Mouse (Mus musculus) embryonic facial prominence, embryonic 15.5 days (tissue): ENCODE measurements around the gene Gsg1l. TPM values are rescaled to one million over a fixed set of nuclear protein-coding genes. Genes with fewer than 3 reads are reported as not detected.

Source experiments
- ATAC-seq: fragments of 200-750 bp; cut with Nextera tagmentation; 2 replicates; pipeline ENCODE4 v1.8.0; 2017; ENCODE audit warnings: low read depth, moderate TSS enrichment; ENCODE audit not compliant: insufficient number of reproducible peaks, low FRiP score, low TSS enrichment
- H3K27ac ChIP-seq: fragments of 300-500 bp; sonication (generic); replicated peaks from 2 replicates; pipeline ENCODE4 v1.5.1; 2015; ENCODE audit warnings: mild to moderate bottlenecking, inconsistent platforms
- H3K27me3 ChIP-seq: fragments of 300-500 bp; sonication (generic); 2 replicates; pipeline ENCODE4 v1.6.1; 2015; ENCODE audit warnings: inconsistent platforms
- H3K36me3 ChIP-seq: fragments of 300-500 bp; sonication (generic); 2 replicates; pipeline ENCODE4 v1.6.1; 2015; ENCODE audit warnings: mild to moderate bottlenecking, inconsistent platforms
- H3K4me1 ChIP-seq: fragments of 300-500 bp; sonication (generic); 2 replicates; pipeline ENCODE4 v1.6.1; 2015; ENCODE audit warnings: inconsistent platforms
- H3K4me2 ChIP-seq: fragments of 300-500 bp; sonication (generic); replicated peaks from 2 replicates; pipeline ENCODE4 v1.6.1; 2015; ENCODE audit warnings: mild to moderate bottlenecking, inconsistent platforms
- H3K4me3 ChIP-seq: fragments of 300-500 bp; sonication (generic); replicated peaks from 2 replicates; pipeline ENCODE4 v1.5.1; 2015; ENCODE audit warnings: mild to moderate bottlenecking, inconsistent platforms
- H3K9ac ChIP-seq: fragments of 300-500 bp; sonication (generic); 2 replicates; pipeline ENCODE4 v1.6.1; 2015; ENCODE audit warnings: inconsistent platforms
- H3K9me3 ChIP-seq: fragments of 300-500 bp; sonication (generic); replicated peaks from 2 replicates; pipeline ENCODE4 v1.6.1; 2016; ENCODE audit warnings: inconsistent platforms
- WGBS: fragments of 180-500 bp; shearing (Covaris S2); methylation state at CpG from one replicate; pipeline ENCODE4 v1.1.7; 2015; 5-methylcytosine and 5-hydroxymethylcytosine counted together
- polyA plus RNA-seq: library from polyadenylated mRNA; unstranded; fragments of >200 nt; fragmentation: Nextera tagmentation; extraction: Ambion mirVana; gene quantifications from 2 replicates; pipeline ENCODE4 v1.2.1, GENCODE M21; 2015

Gene Gsg1l
- polyA plus RNA-seq, 1 experiment from 2014 or later: 2.6 TPM

DNA sequence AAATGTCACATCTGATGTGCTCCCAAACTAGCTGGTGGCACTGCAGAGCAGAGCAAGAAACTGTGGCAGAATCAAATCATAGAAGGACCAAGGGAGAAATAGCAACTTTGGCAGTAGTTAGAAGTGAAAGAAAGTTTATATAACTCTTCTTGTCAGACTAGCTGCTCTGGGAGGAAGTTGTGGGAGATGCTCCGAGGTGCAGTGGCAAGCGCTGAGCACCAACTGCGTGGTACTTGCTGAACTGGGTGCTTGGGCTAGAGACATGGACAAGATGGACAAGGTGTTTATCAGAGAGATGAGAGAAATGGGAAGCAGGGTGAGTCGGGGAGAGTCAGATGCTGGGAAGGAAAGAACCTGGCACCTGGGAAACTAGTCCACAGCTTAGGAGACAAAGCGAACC, 194.4 kb downstream of the Gsg1l start:
- no peak overlapping the region for H3K27ac ChIP-seq
- H3K27me3 ChIP-seq: no peaks in the 10 kb centered on the region
- no peak overlapping the region for H3K4me2 ChIP-seq
- no peak overlapping the region for H3K9ac ChIP-seq
- 83% methylated on average over 5 of the region's 5 CpGs for WGBS
- H3K4me3 ChIP-seq: no peak overlapping the region
- H3K36me3 ChIP-seq: no peaks in the 10 kb centered on the region
- ATAC-seq: no peak
- H3K9me3 ChIP-seq: no peaks in the 10 kb centered on the region
- H3K4me1 ChIP-seq: peaks cover 15% of the 10 kb centered on the region

DNA sequence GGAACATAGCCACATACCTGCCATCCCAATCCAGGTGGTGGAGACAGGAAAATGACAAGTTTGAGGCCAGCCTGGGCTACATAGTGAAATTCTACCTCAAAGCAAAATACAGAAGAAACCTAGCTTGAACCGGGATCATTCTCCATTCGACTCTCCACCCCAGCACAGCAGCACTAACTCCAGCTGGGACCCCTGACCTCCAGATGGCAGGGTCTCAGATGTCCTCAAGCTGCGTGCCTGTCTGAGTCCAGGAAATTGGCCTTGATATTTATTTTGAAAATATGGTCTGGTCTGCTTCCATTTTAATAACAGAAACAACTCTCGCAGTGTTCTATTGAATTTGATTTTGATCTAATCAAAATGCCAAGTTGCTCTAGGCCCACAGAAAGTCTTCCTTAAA, 195.1 kb downstream of the Gsg1l start:
- Histone ChIP-seq H3K4me1 (peaks cover 17% of the 10 kb centered on the region), H3K4me3 (no peak overlapping the region), H3K9ac (no peak overlapping the region), H3K36me3 (no peaks in the 10 kb centered on the region), H3K27me3 (no peaks in the 10 kb centered on the region), H3K4me2 (no peak overlapping the region), H3K9me3 (no peaks in the 10 kb centered on the region), H3K27ac (no peak overlapping the region)
- WGBS: 32% methylated on average over 4 of the region's 4 CpGs
- no peak for ATAC-seq

- H3K36me3 ChIP-seq: no peaks in the 10 kb centered on the region
- H3K4me2 ChIP-seq: no peak overlapping the region
- H3K9me3 ChIP-seq: no peaks in the 10 kb centered on the region
- no peak for ATAC-seq
- 66% methylated on average over 4 of the region's 4 CpGs for whole genome bisulfite sequencing
- H3K27me3 ChIP-seq: no peaks in the 10 kb centered on the region
- no peak overlapping the region for H3K9ac ChIP-seq
- H3K4me1 ChIP-seq: peaks cover 21% of the 10 kb centered on the region
- H3K27ac ChIP-seq: no peak overlapping the region
- no peak overlapping the region for H3K4me3 ChIP-seq
These were observed 196.0 kb downstream of the Gsg1l start for GRCm38 (mm10) chr7:125886116-125886680.

DNA sequence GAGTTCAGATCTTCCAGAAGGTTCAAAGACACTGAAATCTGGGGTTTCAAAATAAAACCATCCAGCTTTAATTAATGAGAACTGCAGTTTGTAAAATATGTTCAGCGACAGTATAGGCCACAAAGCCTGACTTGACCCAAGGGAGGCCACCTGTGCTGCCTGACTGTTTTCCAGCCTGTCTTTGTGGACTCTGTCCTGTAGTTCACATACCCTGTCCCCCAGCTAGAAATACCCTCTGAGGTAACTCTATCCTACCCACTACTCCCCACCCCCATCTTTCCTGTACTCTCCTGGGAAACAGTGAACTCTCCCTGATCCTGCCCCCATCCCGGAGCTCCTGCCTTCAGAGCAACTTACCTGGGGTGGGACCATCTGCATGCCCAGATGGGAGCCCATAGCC, 199.0 kb downstream of the Gsg1l start:
- Histone ChIP-seq H3K4me3 (no peak overlapping the region), H3K27ac (no peak overlapping the region), H3K27me3 (no peaks in the 10 kb centered on the region), H3K36me3 (no peaks in the 10 kb centered on the region), H3K9me3 (no peaks in the 10 kb centered on the region), H3K9ac (no peak overlapping the region), H3K4me1 (peaks cover 20% of the 10 kb centered on the region), H3K4me2 (no peak overlapping the region)
- 55% methylated on average over 2 of the region's 2 CpGs for WGBS
- ATAC-seq: no peak

DNA sequence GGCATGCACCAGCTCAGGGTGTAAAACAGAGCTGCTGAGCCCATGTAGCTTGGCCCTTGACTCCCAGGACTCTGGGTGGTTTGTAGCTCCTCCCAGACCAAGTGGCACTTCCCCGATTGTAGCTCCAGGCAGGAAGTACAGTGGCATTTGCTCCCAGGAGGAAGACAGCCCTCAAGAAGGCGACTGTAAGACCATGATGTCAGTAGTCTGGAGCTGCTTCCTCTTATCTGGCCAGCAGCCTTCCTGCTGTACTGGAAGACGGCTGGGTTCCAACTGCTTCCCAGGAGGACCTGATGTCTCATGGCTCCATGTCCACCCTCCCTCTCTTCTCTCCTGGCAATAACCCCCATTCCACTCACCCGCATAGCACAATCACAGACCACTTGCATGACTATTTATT, 204.2 kb downstream of the Gsg1l start:
- H3K4me1 ChIP-seq: peaks cover 21% of the 10 kb centered on the region
- H3K36me3 ChIP-seq: no peaks in the 10 kb centered on the region
- WGBS: 50% methylated on average over 4 of the region's 4 CpGs
- no peak for ATAC-seq
- no peaks in the 10 kb centered on the region for H3K27me3 ChIP-seq
- no peak overlapping the region for H3K9ac ChIP-seq
- H3K4me3 ChIP-seq: no peak overlapping the region
- H3K27ac ChIP-seq: no peak overlapping the region
- H3K4me2 ChIP-seq: no peak overlapping the region
- no peaks in the 10 kb centered on the region for H3K9me3 ChIP-seq

- H3K9me3 ChIP-seq: no peaks in the 10 kb centered on the region
- no peaks in the 10 kb centered on the region for H3K36me3 ChIP-seq
- ATAC-seq: no peak
- no peak overlapping the region for H3K4me2 ChIP-seq
- peaks cover 32% of the 10 kb centered on the region for H3K4me1 ChIP-seq
- no peak overlapping the region for H3K9ac ChIP-seq
- no peak overlapping the region for H3K27ac ChIP-seq
- WGBS: 67% methylated on average over 6 of the region's 6 CpGs
- H3K4me3 ChIP-seq: no peak overlapping the region
- H3K27me3 ChIP-seq: no peaks in the 10 kb centered on the region
These were observed 208.2 kb downstream of the Gsg1l start for GRCm38 (mm10) chr7:125873971-125874495.

DNA sequence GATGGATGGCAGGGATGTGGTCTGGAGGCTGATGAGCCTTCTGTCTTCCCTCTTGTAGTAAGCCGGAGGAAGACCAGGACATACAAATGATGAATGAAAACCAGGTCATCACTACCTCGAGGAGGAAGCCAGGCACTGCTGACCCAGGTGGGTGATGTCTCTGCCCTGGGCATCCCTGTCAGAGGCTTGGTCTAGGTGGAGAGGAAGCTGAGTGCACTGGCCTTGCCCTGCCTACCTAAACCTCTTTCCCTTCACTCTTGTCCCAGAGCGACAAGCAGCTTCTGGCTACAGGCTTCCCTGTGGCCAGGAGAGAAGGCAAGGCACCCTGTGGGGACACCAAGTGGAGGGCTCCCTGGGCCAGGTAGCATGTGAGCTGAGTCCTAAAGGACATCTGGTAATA, 209.3 kb downstream of the Gsg1l start:
- WGBS: 93% methylated on average over 3 of the region's 3 CpGs
- ATAC-seq: no peak
- Histone ChIP-seq H3K4me2 (no peak overlapping the region), H3K9me3 (no peaks in the 10 kb centered on the region), H3K27ac (no peak overlapping the region), H3K36me3 (no peaks in the 10 kb centered on the region), H3K9ac (no peak overlapping the region), H3K27me3 (no peaks in the 10 kb centered on the region), H3K4me3 (no peak overlapping the region), H3K4me1 (peaks cover 28% of the 10 kb centered on the region)

- H3K4me3 ChIP-seq: no peak overlapping the region
- no peak overlapping the region for H3K9ac ChIP-seq
- H3K4me2 ChIP-seq: no peak overlapping the region
- WGBS: 58% methylated on average over 6 of the region's 6 CpGs
- H3K9me3 ChIP-seq: no peaks in the 10 kb centered on the region
- no peaks in the 10 kb centered on the region for H3K36me3 ChIP-seq
- no peaks in the 10 kb centered on the region for H3K27me3 ChIP-seq
- H3K4me1 ChIP-seq: peaks cover 28% of the 10 kb centered on the region
- ATAC-seq: no peak
- H3K27ac ChIP-seq: peak overlapping the region; percentile 31; the same call in 1 of the 2 replicates
These were observed 210.0 kb downstream of the Gsg1l start for GRCm38 (mm10) chr7:125872202-125872580.

DNA sequence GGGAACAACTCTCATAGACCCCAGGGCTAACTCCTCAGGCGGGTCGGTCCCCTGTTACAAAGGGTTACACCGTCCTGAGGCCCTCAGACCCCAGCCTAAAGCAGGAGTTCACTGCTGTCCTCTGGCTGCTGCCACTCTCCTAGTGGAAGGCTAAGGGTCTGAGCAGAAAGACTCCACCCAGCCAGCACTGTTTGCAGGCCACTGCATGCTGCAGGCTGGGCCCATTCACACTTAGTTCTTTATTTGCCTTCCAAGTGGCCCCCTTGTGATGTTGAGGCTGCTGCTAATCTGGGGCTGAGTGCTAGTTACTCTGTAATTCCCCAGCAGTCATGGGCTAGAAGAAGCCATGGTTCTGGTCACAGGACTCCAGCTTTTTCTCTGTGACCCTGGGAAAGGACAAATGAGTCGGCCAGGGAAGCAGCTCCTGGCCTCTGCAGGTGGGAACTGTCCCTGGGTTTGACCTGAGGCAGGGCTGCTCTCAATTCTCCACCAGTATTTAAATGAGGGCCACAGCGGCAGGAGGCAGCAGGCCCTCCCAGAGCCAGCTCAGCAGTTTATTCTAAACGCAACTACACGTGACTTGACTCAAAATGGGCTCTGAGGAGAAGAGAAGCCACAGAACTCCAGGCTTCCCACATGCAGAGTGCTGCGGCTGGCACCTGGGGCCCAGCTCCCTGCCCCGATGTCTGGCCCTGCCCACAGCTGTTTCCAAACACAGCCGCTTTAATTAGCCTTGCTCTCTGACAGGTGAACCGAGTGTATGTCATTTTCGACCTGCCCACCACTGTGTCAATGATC, 210.6 kb downstream of the Gsg1l start:
- Histone ChIP-seq H3K9me3 (no peaks in the 10 kb centered on the region), H3K27me3 (no peaks in the 10 kb centered on the region), H3K9ac (no peak overlapping the region), H3K27ac (peak overlapping the region; percentile 31), H3K4me1 (peaks cover 28% of the 10 kb centered on the region), H3K36me3 (no peaks in the 10 kb centered on the region), H3K4me3 (no peak overlapping the region), H3K4me2 (no peak overlapping the region)
- WGBS: 29% methylated on average over 12 of the region's 12 CpGs
- no peak for ATAC-seq

GRCm38 (mm10) chr7:125868570-125868969, 213.6 kb downstream of the Gsg1l start:
- WGBS: 67% methylated on average over 3 of the region's 3 CpGs
- Histone ChIP-seq H3K27me3 (no peaks in the 10 kb centered on the region), H3K36me3 (peaks cover 8% of the 10 kb centered on the region; the same call in 1 of the 2 replicates), H3K27ac (no peak overlapping the region), H3K9ac (no peak overlapping the region), H3K4me3 (no peak overlapping the region), H3K9me3 (no peaks in the 10 kb centered on the region), H3K4me1 (peaks cover 17% of the 10 kb centered on the region), H3K4me2 (no peak overlapping the region)
- ATAC-seq: no peak

- no peak for ATAC-seq
- peaks cover 8% of the 10 kb centered on the region; the same call in 1 of the 2 replicates for H3K36me3 ChIP-seq
- no peak overlapping the region for H3K27ac ChIP-seq
- H3K27me3 ChIP-seq: no peaks in the 10 kb centered on the region
- 72% methylated on average over 11 of the region's 11 CpGs for WGBS
- no peak overlapping the region for H3K4me3 ChIP-seq
- no peaks in the 10 kb centered on the region for H3K9me3 ChIP-seq
- H3K9ac ChIP-seq: no peak overlapping the region
- H3K4me1 ChIP-seq: no peaks in the 10 kb centered on the region
- no peak overlapping the region for H3K4me2 ChIP-seq
These were observed 217.0 kb downstream of the Gsg1l start for GRCm38 (mm10) chr7:125865234-125865633.
